Mouse (Mus musculus): ENCODE measurements at regions not wholly inside any gene's neighbourhood (a gene's known extent, or its start where the extent isn't known, plus 50 kb on each side); places are given as distances from the start of the nearest gene placed in this dataset.
A peak's percentile ranks its signal among the peaks of the same experiment; 100 is the strongest.

GRCm38 (mm10) chr1:61265706-61266127, 288.0 kb downstream of the Icos start:
- no peak for DNase-seq (ENCODE audit: low spot score in 2 of 2)

- DNase-seq (ENCODE audit: low spot score in 2 of 2) = no peak
These were observed 296.1 kb downstream of the Icos start for GRCm38 (mm10) chr1:61273843-61274242.

GRCm38 (mm10) chr1:61274244-61274643, 296.5 kb downstream of the Icos start:
- DNase-seq (ENCODE audit: low spot score in 2 of 2) = no peak

- no peak for DNase-seq (ENCODE audit: low spot score in 2 of 2)
These were observed 299.5 kb downstream of the Icos start for GRCm38 (mm10) chr1:61277170-61277710.

- peak in 1 of 2 experiments; percentile 25 for DNase-seq (ENCODE audit: low spot score in 2 of 2)
These were observed 310.5 kb downstream of the Icos start for GRCm38 (mm10) chr1:61288185-61288584.

GRCm38 (mm10) chr1:61288946-61289345, 311.2 kb downstream of the Icos start:
- no peak for DNase-seq (ENCODE audit: low spot score in 2 of 2)

GRCm38 (mm10) chr1:61289552-61289951, 311.8 kb downstream of the Icos start:
- DNase-seq (ENCODE audit: low spot score in 2 of 2) = no peak

- DNase-seq (ENCODE audit: low spot score in 2 of 2) = no peak
These were observed 315.4 kb downstream of the Icos start for GRCm38 (mm10) chr1:61293106-61293505.

- no peak for DNase-seq (ENCODE audit: low spot score in 2 of 2)
These were observed 317.5 kb downstream of the Icos start for GRCm38 (mm10) chr1:61295219-61295618.

GRCm38 (mm10) chr1:61296831-61297230, 319.1 kb downstream of the Icos start:
- no peak for DNase-seq (ENCODE audit: low spot score in 2 of 2)

GRCm38 (mm10) chr1:61297361-61297760, 319.6 kb downstream of the Icos start:
- DNase-seq (ENCODE audit: low spot score in 2 of 2) = no peak

- peak in 1 of 2 experiments; percentile 59 for DNase-seq (ENCODE audit: low spot score in 2 of 2)
These were observed 320.3 kb downstream of the Icos start for GRCm38 (mm10) chr1:61298064-61298463.

- DNase-seq (ENCODE audit: low spot score in 2 of 2) = no peak
These were observed 321.1 kb downstream of the Icos start for GRCm38 (mm10) chr1:61298779-61299178.

GRCm38 (mm10) chr1:61300491-61300890, 322.8 kb downstream of the Icos start:
- no peak for DNase-seq (ENCODE audit: low spot score in 2 of 2)

- no peak for DNase-seq (ENCODE audit: low spot score in 2 of 2)
These were observed 323.6 kb downstream of the Icos start for GRCm38 (mm10) chr1:61301041-61302030.

- DNase-seq (ENCODE audit: low spot score in 2 of 2) = no peak
These were observed 324.9 kb downstream of the Icos start for GRCm38 (mm10) chr1:61302570-61303071.

- DNase-seq (ENCODE audit: low spot score in 2 of 2) = no peak
These were observed 328.6 kb downstream of the Icos start for GRCm38 (mm10) chr1:61306296-61306695.

GRCm38 (mm10) chr1:61309563-61309962, 329.1 kb upstream of the Pard3b start:
- DNase-seq (ENCODE audit: low spot score in 2 of 2) = no peak

GRCm38 (mm10) chr1:61310063-61310760, 328.4 kb upstream of the Pard3b start:
- no peak for DNase-seq (ENCODE audit: low spot score in 2 of 2)

GRCm38 (mm10) chr1:61310761-61311090, 327.9 kb upstream of the Pard3b start:
- DNase-seq (ENCODE audit: low spot score in 2 of 2) = no peak

- DNase-seq (ENCODE audit: low spot score in 2 of 2) = no peak
These were observed 325.4 kb upstream of the Pard3b start for GRCm38 (mm10) chr1:61313196-61313595.

GRCm38 (mm10) chr1:61316261-61316660, 322.4 kb upstream of the Pard3b start:
- no peak for DNase-seq (ENCODE audit: low spot score in 2 of 2)
